Mouse (Mus musculus) MN1 (cell line): ENCODE measurements around the gene Dusp1.

Experiments used
- DNase-seq: peaks from one replicate; pipeline ENCODE4 v3.0.0-alpha.2; 2016; ENCODE audit warnings: low spot score

Gene Dusp1

DNA sequence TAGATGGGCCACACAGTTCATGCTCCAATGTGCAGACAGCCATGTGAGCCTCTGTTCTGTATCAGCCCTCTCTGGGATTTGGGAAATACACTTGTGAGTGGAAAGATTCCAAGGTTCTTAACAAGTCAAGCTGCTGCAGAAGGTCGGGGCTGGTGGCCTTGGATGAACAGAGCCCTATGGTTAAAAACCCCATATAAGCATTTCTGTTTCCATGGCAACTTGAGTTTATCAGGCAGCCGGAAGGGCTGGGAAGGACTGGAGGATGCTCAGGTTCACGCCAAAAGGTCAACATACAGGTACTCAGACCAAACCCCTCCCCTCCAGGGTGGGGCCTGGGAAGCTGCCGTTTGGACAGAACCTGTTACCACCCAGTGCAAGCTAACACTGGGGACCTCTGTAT lies 97.9 kb downstream of the Dusp1 start:
- peak; percentile 24 for DNase-seq

DNA sequence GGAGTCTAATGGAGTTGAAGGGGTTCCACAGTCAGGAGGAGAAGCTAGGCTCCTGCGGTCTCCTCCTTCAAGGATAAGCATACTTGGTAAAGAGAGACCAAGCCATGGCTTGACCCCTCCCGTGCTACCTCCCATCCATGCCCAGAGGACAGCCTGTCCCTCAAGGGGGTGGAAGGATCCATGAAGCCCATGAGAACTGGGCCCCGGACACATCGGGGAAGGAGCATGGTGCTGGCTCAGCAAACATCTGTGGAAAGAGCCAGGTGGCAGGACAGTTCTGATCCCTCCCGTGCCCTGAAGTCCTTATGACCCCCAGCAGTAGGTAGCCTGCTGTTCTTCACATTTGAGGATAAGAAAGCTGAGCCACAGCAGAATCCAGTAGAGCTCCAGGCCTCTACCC lies 98.5 kb downstream of the Dusp1 start:
- no peak for DNase-seq

DNA sequence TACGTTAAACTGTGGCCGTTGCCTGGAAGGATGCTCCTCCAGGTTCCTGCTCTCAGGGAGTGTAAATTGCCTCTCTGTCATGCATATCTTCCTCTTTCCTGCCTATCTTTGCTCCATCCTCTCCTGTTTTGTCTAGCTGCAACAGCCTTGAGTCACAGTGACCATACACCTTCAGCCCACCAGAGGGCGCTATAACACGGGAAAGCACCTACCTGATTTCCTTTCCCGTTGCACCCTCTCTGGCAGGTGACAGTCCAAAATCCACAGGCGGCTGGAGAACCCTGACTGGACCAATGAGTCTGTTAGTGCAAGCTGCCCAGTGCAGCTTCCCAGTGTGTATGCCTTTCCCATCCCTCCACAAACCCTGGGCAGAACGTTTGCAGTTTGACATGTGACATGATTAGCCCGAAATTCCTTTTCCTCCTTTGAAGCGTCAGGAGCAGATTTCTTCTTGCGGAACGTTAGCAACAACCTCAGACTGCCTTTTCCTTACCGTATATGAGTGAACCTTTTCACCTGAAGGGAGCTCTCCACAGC lies 99.2 kb downstream of the Dusp1 start:
- DNase-seq, result peak; percentile 65

DNA sequence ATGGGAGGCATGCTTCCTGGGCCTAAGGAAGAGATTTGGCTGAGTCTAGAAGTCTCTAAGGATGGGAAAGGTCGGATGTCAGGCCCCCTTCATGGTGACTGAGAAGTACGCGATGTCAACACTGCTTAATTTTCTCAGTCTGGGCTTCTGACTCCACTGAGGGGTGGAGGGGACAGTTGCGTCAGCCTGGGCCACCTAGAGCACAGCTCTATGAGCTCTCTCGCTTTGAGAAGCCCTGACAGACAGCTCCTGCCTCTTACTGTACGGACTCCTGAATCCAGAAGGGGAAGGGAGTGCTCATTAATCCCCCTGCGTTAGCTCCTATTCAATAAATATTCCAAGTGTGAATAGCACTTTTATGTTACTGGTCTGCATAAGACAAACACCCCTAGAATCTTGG lies 103.9 kb downstream of the Dusp1 start:
- DNase-seq, result no peak

DNA sequence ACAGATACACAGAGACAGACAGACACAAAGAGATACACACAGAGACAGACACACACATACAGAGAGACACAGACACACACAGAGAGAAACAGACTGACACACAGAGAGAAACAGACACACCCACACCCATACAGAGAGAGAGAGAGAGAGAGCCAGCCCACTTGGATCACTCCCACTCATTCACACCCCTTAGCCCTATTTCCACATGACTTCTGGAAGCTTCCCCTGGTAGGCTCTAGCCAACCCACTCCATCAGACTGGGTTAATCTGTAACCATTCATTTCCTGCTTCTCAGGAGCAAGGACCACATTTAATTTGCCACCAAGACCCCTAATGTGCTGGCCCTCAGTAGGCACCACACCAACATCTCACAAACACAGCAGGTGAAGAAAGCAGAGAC lies 104.4 kb downstream of the Dusp1 start:
- DNase-seq, result no peak
